Comparison of ENCODE assay signal across 20 mouse cellular contexts in the genomic region with DNA sequence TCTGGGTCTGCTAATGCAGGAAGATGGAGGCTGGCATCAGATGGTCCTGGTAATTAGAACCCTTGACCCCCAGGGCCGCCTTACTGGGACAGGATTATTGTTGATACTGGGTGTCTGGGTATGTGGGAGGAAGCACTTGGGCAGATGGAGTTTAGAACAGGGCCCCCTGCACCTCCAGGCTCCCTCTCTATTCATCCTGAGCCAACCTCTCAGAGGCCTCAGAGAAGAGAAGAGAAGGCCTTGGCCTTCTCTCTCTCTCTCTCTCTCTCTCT. TPM values are rescaled to one million over a fixed set of nuclear protein-coding genes. Genes with fewer than 3 reads are reported as not detected.
DNase-seq lines count a peak whose midpoint lies in the region; ATAC-seq and TF ChIP-seq lines count a peak whose summit lies in the region.
"Had no signal": no experiment of that assay in that cellular context is flagged by ENCODE, and none has a peak within 500 bp of the region (broad histone marks: within the 10 kb centered on the region; RNA-seq: fewer than 3 reads in every experiment).

No protein-coding gene starts in this region.

- H3K4me1 ChIP-seq in hindbrain, embryonic 12.5 days, result peaks cover 25% of the 10 kb centered on the region
- peaks cover 14% of the 10 kb centered on the region; the same call in 1 of the 2 replicates for H3K4me1 ChIP-seq in hindbrain, embryonic 10.5 days (replicated peaks)
- H3K4me1 ChIP-seq in midbrain, embryonic 13.5 days (replicated peaks), result peaks cover 18% of the 10 kb centered on the region
- 0 out of 2 replicates have a peak, but pooled peaks cover 10% of the 10 kb centered on the region for H3K4me1 ChIP-seq in midbrain, embryonic 10.5 days
- H3K4me1 ChIP-seq in hindbrain, embryonic 15.5 days (replicated peaks), result peaks cover 21% of the 10 kb centered on the region
- peaks cover 10% of the 10 kb centered on the region for H3K4me1 ChIP-seq in neural tube, embryonic 14.5 days (ENCODE audit: control insufficient read depth, insufficient read depth, low read length)
- H3K4me1 ChIP-seq: intestine, embryonic 15.5 days had no signal

- intact Hi-C loops in gastrocnemius, adult 2 months (cut with DNase I), result no loop called here

- H3K27ac ChIP-seq in hindbrain, embryonic 12.5 days, result 0 out of 2 replicates have a peak overlapping the region, but pooled peaks have one; percentile 40
- H3K27ac ChIP-seq in hindbrain, embryonic 10.5 days, result no peak overlapping the region
- peak overlapping the region; percentile 5; the same call in 1 of the 2 replicates for H3K27ac ChIP-seq in midbrain, embryonic 13.5 days
- no peak overlapping the region for H3K27ac ChIP-seq in midbrain, embryonic 10.5 days (replicated peaks)
- peak overlapping the region; percentile 34; the same call in 1 of the 2 replicates for H3K27ac ChIP-seq in hindbrain, embryonic 15.5 days (replicated peaks)
- peak overlapping the region; percentile 44 for H3K27ac ChIP-seq in neural tube, embryonic 14.5 days (ENCODE audit: low read depth, low read length)
- no peak overlapping the region for H3K27ac ChIP-seq in gastrocnemius, adult 2 months
- H3K27ac ChIP-seq: heart, embryonic 13.5 days; intestine, embryonic 15.5 days; stomach, postnatal 0 days had no signal

- no peak overlapping the region for H3K9ac ChIP-seq in hindbrain, embryonic 12.5 days
- no peak overlapping the region for H3K9ac ChIP-seq in midbrain, embryonic 13.5 days (replicated peaks)
- H3K9ac ChIP-seq in hindbrain, embryonic 15.5 days, result no peak overlapping the region
- H3K9ac ChIP-seq in neural tube, embryonic 14.5 days (replicated peaks; ENCODE audit: low read depth, low read length), result no peak overlapping the region
- H3K9ac ChIP-seq: heart, embryonic 13.5 days; intestine, embryonic 15.5 days; liver, postnatal 0 days had no signal

- no peak overlapping the region for H3K4me3 ChIP-seq in hindbrain, embryonic 12.5 days
- no peak overlapping the region for H3K4me3 ChIP-seq in hindbrain, embryonic 10.5 days
- H3K4me3 ChIP-seq in midbrain, embryonic 13.5 days (replicated peaks), result no peak overlapping the region
- no peak overlapping the region for H3K4me3 ChIP-seq in midbrain, embryonic 10.5 days
- no peak overlapping the region for H3K4me3 ChIP-seq in hindbrain, embryonic 15.5 days
- H3K4me3 ChIP-seq in neural tube, embryonic 14.5 days (ENCODE audit: low read depth, low read length), result no peak overlapping the region
- no peak overlapping the region for H3K4me3 ChIP-seq in gastrocnemius, adult 2 months
- H3K4me3 ChIP-seq: heart, embryonic 13.5 days; intestine, embryonic 15.5 days had no signal

- peaks cover 7% of the 10 kb centered on the region; the same call in 1 of the 2 replicates for H3K27me3 ChIP-seq in hindbrain, embryonic 12.5 days
- 0 out of 2 replicates have a peak, but pooled peaks cover 4% of the 10 kb centered on the region for H3K27me3 ChIP-seq in hindbrain, embryonic 10.5 days (ENCODE audit: insufficient read depth, poor library complexity, severe bottlenecking)
- H3K27me3 ChIP-seq in midbrain, embryonic 13.5 days, result 0 out of 2 replicates have a peak, but pooled peaks cover 2% of the 10 kb centered on the region
- peaks cover 7% of the 10 kb centered on the region; the same call in 1 of the 2 replicates for H3K27me3 ChIP-seq in midbrain, embryonic 10.5 days (ENCODE audit: low read depth, poor library complexity, severe bottlenecking)
- no peaks in the 10 kb centered on the region for H3K27me3 ChIP-seq in hindbrain, embryonic 15.5 days
- H3K27me3 ChIP-seq in neural tube, embryonic 14.5 days (ENCODE audit: control insufficient read depth, insufficient read depth, low read length), result no peaks in the 10 kb centered on the region
- H3K27me3 ChIP-seq: intestine, embryonic 15.5 days had no signal

- no peak overlapping the region for H3K4me2 ChIP-seq in hindbrain, embryonic 12.5 days (replicated peaks)
- H3K4me2 ChIP-seq in midbrain, embryonic 13.5 days (replicated peaks), result no peak overlapping the region
- H3K4me2 ChIP-seq in hindbrain, embryonic 15.5 days, result no peak overlapping the region
- H3K4me2 ChIP-seq in neural tube, embryonic 14.5 days (ENCODE audit: low read depth, low read length), result no peak overlapping the region
- H3K4me2 ChIP-seq: heart, embryonic 13.5 days; intestine, embryonic 15.5 days had no signal

- TF ChIP-seq CTCF in gastrocnemius, adult 2 months (IDR thresholded peaks at IDR 0.05), result no peak

- no peaks in the 10 kb centered on the region for H3K9me3 ChIP-seq in hindbrain, embryonic 12.5 days (replicated peaks)
- H3K9me3 ChIP-seq in hindbrain, embryonic 10.5 days, result no peaks in the 10 kb centered on the region
- no peaks in the 10 kb centered on the region for H3K9me3 ChIP-seq in midbrain, embryonic 13.5 days
- no peaks in the 10 kb centered on the region for H3K9me3 ChIP-seq in midbrain, embryonic 10.5 days (replicated peaks)
- no peaks in the 10 kb centered on the region for H3K9me3 ChIP-seq in hindbrain, embryonic 15.5 days
- H3K9me3 ChIP-seq in neural tube, embryonic 14.5 days (ENCODE audit: control insufficient read depth, low read length), result no peaks in the 10 kb centered on the region
- H3K9me3 ChIP-seq: heart, embryonic 13.5 days; intestine, embryonic 15.5 days had no signal

- no peak for DNase-seq in hindbrain, embryonic 10.5 days (ENCODE audit: low spot score)
- DNase-seq in midbrain, embryonic 10.5 days (ENCODE audit: low spot score), result no peak
- DNase-seq in gastrocnemius, adult 2 months, result no peak
- DNase-seq: cerebellum, adult 2 months; cerebellum, postnatal 36 days; heart, adult 11 months; heart, postnatal 36 days; layer of hippocampus, postnatal 36 days; liver, postnatal 0 days; lung, postnatal 10 days had no signal

- 33% methylated on average over 1 of the region's 1 CpGs for WGBS in hindbrain, embryonic 12.5 days
- 71% methylated on average over 1 of the region's 1 CpGs for WGBS in hindbrain, embryonic 10.5 days
- 57% methylated on average over 1 of the region's 1 CpGs for WGBS in midbrain, embryonic 13.5 days
- 50% methylated on average over 1 of the region's 1 CpGs for WGBS in midbrain, embryonic 10.5 days
- 25% methylated on average over 1 of the region's 1 CpGs for WGBS in hindbrain, embryonic 15.5 days
- WGBS in neural tube, embryonic 14.5 days, result 12% methylated on average over 1 of the region's 1 CpGs

- H3K36me3 ChIP-seq in hindbrain, embryonic 12.5 days, result no peaks in the 10 kb centered on the region
- no peaks in the 10 kb centered on the region for H3K36me3 ChIP-seq in hindbrain, embryonic 10.5 days
- no peaks in the 10 kb centered on the region for H3K36me3 ChIP-seq in midbrain, embryonic 13.5 days
- no peaks in the 10 kb centered on the region for H3K36me3 ChIP-seq in midbrain, embryonic 10.5 days
- H3K36me3 ChIP-seq in hindbrain, embryonic 15.5 days, result no peaks in the 10 kb centered on the region
- H3K36me3 ChIP-seq in neural tube, embryonic 14.5 days (ENCODE audit: control insufficient read depth, insufficient read depth, low read length), result no peaks in the 10 kb centered on the region
- H3K36me3 ChIP-seq: heart, embryonic 13.5 days; intestine, embryonic 15.5 days had no signal

- ATAC-seq in hindbrain, embryonic 12.5 days (ENCODE audit: low FRiP score), result no peak
- ATAC-seq in midbrain, embryonic 13.5 days, result no peak
- ATAC-seq in hindbrain, embryonic 15.5 days (ENCODE audit: low FRiP score, low read depth), result no peak
- ATAC-seq in neural tube, embryonic 14.5 days (ENCODE audit: low read depth), result no peak
- ATAC-seq: intestine, embryonic 15.5 days; liver, postnatal 0 days had no signal

RNA-seq across cellular contexts. Expression of a gene that starts 54.4 kb away (rescaled TPM):
- polyA plus RNA-seq in hindbrain, embryonic 12.5 days (2016; fragmentation: Nextera tagmentation; extraction: Ambion mirVana), result 47.1 and 47.6 TPM in 2 replicates
- 3.7 and 15.2 TPM in 2 replicates for polyA plus RNA-seq in hindbrain, embryonic 10.5 days (2016; fragmentation: Nextera tagmentation; extraction: Ambion mirVana)
- 85.6 and 88.9 TPM in 2 replicates for polyA plus RNA-seq in midbrain, embryonic 13.5 days (2015; fragmentation: Nextera tagmentation; extraction: Ambion mirVana)
- 4.7 and 13.1 TPM in 2 replicates for polyA plus RNA-seq in midbrain, embryonic 10.5 days (2016; fragmentation: Nextera tagmentation; extraction: Ambion mirVana)
- polyA plus RNA-seq in hindbrain, embryonic 15.5 days (2015; fragmentation: Nextera tagmentation; extraction: Ambion mirVana), result 130 and 150 TPM in 2 replicates
- 122 and 156 TPM in 2 replicates for polyA plus RNA-seq in neural tube, embryonic 14.5 days (2014; fragmentation: Nextera tagmentation; extraction: Ambion mirVana)
- total RNA-seq in gastrocnemius, adult 2 months (2021), result under 1 TPM in 1 of 2 experiments, not detected in 1; 0.10 TPM
- total RNA-seq: adrenal gland, adult 18-20 months; liver, adult 2 months had no signal
- polyA plus RNA-seq: C2C12; liver, postnatal 0 days; stomach, postnatal 0 days had no signal

Comparison
In these comparisons a context has a peak if more than half of its experiments do, and no peak if none do; other contexts are left out.
1. H3K27ac ChIP-seq: peak in hindbrain, embryonic 12.5 days (single experiment), midbrain, embryonic 13.5 days (single experiment), hindbrain, embryonic 15.5 days (single experiment) and neural tube, embryonic 14.5 days (single experiment); none in hindbrain, embryonic 10.5 days (single experiment), midbrain, embryonic 10.5 days (single experiment) and gastrocnemius, adult 2 months (single experiment).